Mouse (Mus musculus): ENCODE measurements around the gene Cenpi. TPM values are rescaled to one million over a fixed set of nuclear protein-coding genes. Genes with fewer than 3 reads are reported as not detected.
"Not testable (repeated sequence)": the region's sequence is repeated elsewhere in the genome, so short reads cannot be mapped to it uniquely, and the experiment has no call there.

Gene Cenpi
- polyA plus RNA-seq, 1 experiment from 2014 or later: 21.9 TPM

- 29% methylated on average over 4 of the region's 4 CpGs for WGBS
- Histone ChIP-seq H3K36me3 (no peaks in the 10 kb centered on the region), H3K27ac (replicated peaks) (no peak overlapping the region), H3K4me1 (no peaks in the 10 kb centered on the region), H3K27me3 (peaks cover 9% of the 10 kb centered on the region; the same call in 1 of the 2 replicates), H3K4me2 (replicated peaks) (peak overlapping the region; percentile 60; the same call in 1 of the 2 replicates), H3K4me3 (replicated peaks) (peak overlapping the region; percentile 48; the same call in 1 of the 2 replicates), H3K9ac (no peak overlapping the region), H3K9me3 (replicated peaks) (no peaks in the 10 kb centered on the region)
- no peak for ATAC-seq (ENCODE audit: insufficient number of reproducible peaks, low FRiP score, low TSS enrichment, low read depth)
Observed at GRCm38 (mm10) chrX:134297195-134297594, 10.7 kb upstream of the Cenpi start.

GRCm38 (mm10) chrX:134300219-134300618 is 7.7 kb upstream of the Cenpi start:
- Histone ChIP-seq H3K27me3 (peaks cover 8% of the 10 kb centered on the region; the same call in 1 of the 2 replicates), H3K27ac (replicated peaks) (no peak overlapping the region), H3K4me1 (no peaks in the 10 kb centered on the region), H3K4me3 (replicated peaks) (no peak overlapping the region), H3K4me2 (replicated peaks) (no peak overlapping the region), H3K9ac (no peak overlapping the region), H3K9me3 (replicated peaks) (no peaks in the 10 kb centered on the region), H3K36me3 (no peaks in the 10 kb centered on the region)
- ATAC-seq (ENCODE audit: insufficient number of reproducible peaks, low FRiP score, low TSS enrichment, low read depth): no peak
- 70% methylated on average over 5 of the region's 5 CpGs for WGBS

- H3K9me3 ChIP-seq (replicated peaks): no peaks in the 10 kb centered on the region
- no peak for ATAC-seq (ENCODE audit: insufficient number of reproducible peaks, low FRiP score, low TSS enrichment, low read depth)
- H3K4me1 ChIP-seq: no peaks in the 10 kb centered on the region
- H3K27ac ChIP-seq (replicated peaks): no peak overlapping the region
- WGBS: 94% methylated on average over 1 of the region's 1 CpGs
- H3K4me2 ChIP-seq (replicated peaks): no peak overlapping the region
- H3K36me3 ChIP-seq: no peaks in the 10 kb centered on the region
- no peak overlapping the region for H3K4me3 ChIP-seq (replicated peaks)
- H3K27me3 ChIP-seq: no peaks in the 10 kb centered on the region
- no peak overlapping the region for H3K9ac ChIP-seq
Observed at GRCm38 (mm10) chrX:134303287-134303686, 4.6 kb upstream of the Cenpi start.

- Histone ChIP-seq H3K4me1 (no peaks in the 10 kb centered on the region), H3K9me3 (replicated peaks) (no peaks in the 10 kb centered on the region), H3K4me2 (replicated peaks) (peak overlapping the region; percentile 44), H3K4me3 (replicated peaks) (peak overlapping the region; percentile 49), H3K27me3 (no peaks in the 10 kb centered on the region), H3K36me3 (no peaks in the 10 kb centered on the region), H3K27ac (replicated peaks) (no peak overlapping the region), H3K9ac (peak overlapping the region; percentile 23)
- WGBS: 20% methylated on average over 9 of the region's 9 CpGs
- peak; percentile 52 for ATAC-seq (ENCODE audit: insufficient number of reproducible peaks, low FRiP score, low TSS enrichment, low read depth)
Observed at GRCm38 (mm10) chrX:134308275-134308634, 371 bp downstream of the Cenpi start.

GRCm38 (mm10) chrX:134311193-134311592 is 3.3 kb downstream of the Cenpi start:
- H3K4me3 ChIP-seq (replicated peaks); H3K27me3 ChIP-seq; ATAC-seq (ENCODE audit: insufficient number of reproducible peaks, low FRiP score, low TSS enrichment, low read depth); H3K36me3 ChIP-seq; H3K9ac ChIP-seq; H3K4me1 ChIP-seq; H3K4me2 ChIP-seq (replicated peaks); H3K27ac ChIP-seq (replicated peaks); H3K9me3 ChIP-seq (replicated peaks): not testable (repeated sequence)
- WGBS: 88% methylated on average over 7 of the region's 7 CpGs

- Histone ChIP-seq H3K27ac (replicated peaks) (no peak overlapping the region), H3K4me2 (replicated peaks) (no peak overlapping the region), H3K36me3 (no peaks in the 10 kb centered on the region), H3K4me1 (no peaks in the 10 kb centered on the region), H3K4me3 (replicated peaks) (no peak overlapping the region), H3K9ac (no peak overlapping the region), H3K27me3 (no peaks in the 10 kb centered on the region), H3K9me3 (replicated peaks) (no peaks in the 10 kb centered on the region)
- 80% methylated on average over 2 of the region's 2 CpGs for WGBS
- no peak for ATAC-seq (ENCODE audit: insufficient number of reproducible peaks, low FRiP score, low TSS enrichment, low read depth)
Observed at GRCm38 (mm10) chrX:134319153-134319932, 11.5 kb downstream of the Cenpi start.

- no peaks in the 10 kb centered on the region for H3K27me3 ChIP-seq
- ATAC-seq (ENCODE audit: insufficient number of reproducible peaks, low FRiP score, low TSS enrichment, low read depth): no peak
Observed at GRCm38 (mm10) chrX:134333280-134333679, 25.4 kb downstream of the Cenpi start.

GRCm38 (mm10) chrX:134342735-134343134 is 34.9 kb downstream of the Cenpi start:
- no peak for ATAC-seq (ENCODE audit: insufficient number of reproducible peaks, low FRiP score, low TSS enrichment, low read depth)
- WGBS: 71% methylated on average over 2 of the region's 2 CpGs
- Histone ChIP-seq H3K4me3 (replicated peaks) (no peak overlapping the region), H3K9ac (no peak overlapping the region), H3K9me3 (replicated peaks) (no peaks in the 10 kb centered on the region), H3K27me3 (no peaks in the 10 kb centered on the region; the same call in 1 of the 2 replicates), H3K4me1 (no peaks in the 10 kb centered on the region), H3K36me3 (no peaks in the 10 kb centered on the region), H3K27ac (replicated peaks) (no peak overlapping the region), H3K4me2 (replicated peaks) (no peak overlapping the region)

More at GRCm38 (mm10) chrX:134333280-134333679, 25.4 kb downstream of the Cenpi start:
- 91% methylated on average over 2 of the region's 2 CpGs for WGBS
- Histone ChIP-seq H3K4me2 (replicated peaks) (no peak overlapping the region), H3K27ac (replicated peaks) (no peak overlapping the region), H3K9me3 (replicated peaks) (no peaks in the 10 kb centered on the region), H3K4me1 (no peaks in the 10 kb centered on the region), H3K9ac (no peak overlapping the region), H3K4me3 (replicated peaks) (no peak overlapping the region), H3K36me3 (no peaks in the 10 kb centered on the region)

GRCm38 (mm10) chrX:134350205-134350604 is 42.3 kb downstream of the Cenpi start:
- H3K4me3 ChIP-seq (replicated peaks): no peak overlapping the region
- H3K27ac ChIP-seq (replicated peaks): no peak overlapping the region
- H3K9me3 ChIP-seq (replicated peaks): no peaks in the 10 kb centered on the region
- 88% methylated on average over 6 of the region's 6 CpGs for WGBS
- no peaks in the 10 kb centered on the region for H3K4me1 ChIP-seq
- H3K4me2 ChIP-seq (replicated peaks): no peak overlapping the region
- no peak overlapping the region for H3K9ac ChIP-seq
- no peaks in the 10 kb centered on the region; the same call in 1 of the 2 replicates for H3K27me3 ChIP-seq
- H3K36me3 ChIP-seq: no peaks in the 10 kb centered on the region
- ATAC-seq (ENCODE audit: insufficient number of reproducible peaks, low FRiP score, low TSS enrichment, low read depth): no peak

GRCm38 (mm10) chrX:134353848-134354247 is 46.0 kb downstream of the Cenpi start:
- no peak overlapping the region for H3K27ac ChIP-seq (replicated peaks)
- H3K4me3 ChIP-seq (replicated peaks): no peak overlapping the region
- no peak overlapping the region for H3K4me2 ChIP-seq (replicated peaks)
- no peak overlapping the region for H3K9ac ChIP-seq
- no peak for ATAC-seq (ENCODE audit: insufficient number of reproducible peaks, low FRiP score, low TSS enrichment, low read depth)
- no peaks in the 10 kb centered on the region for H3K4me1 ChIP-seq
- H3K36me3 ChIP-seq: no peaks in the 10 kb centered on the region
- no peaks in the 10 kb centered on the region for H3K9me3 ChIP-seq (replicated peaks)
- no peaks in the 10 kb centered on the region for H3K27me3 ChIP-seq

GRCm38 (mm10) chrX:134359336-134359735 is 51.5 kb downstream of the Cenpi start:
- H3K9me3 ChIP-seq (replicated peaks): no peaks in the 10 kb centered on the region
- H3K36me3 ChIP-seq: no peaks in the 10 kb centered on the region
- no peak overlapping the region for H3K9ac ChIP-seq
- WGBS: 69% methylated on average over 4 of the region's 4 CpGs
- H3K4me2 ChIP-seq (replicated peaks): no peak overlapping the region
- no peak overlapping the region for H3K27ac ChIP-seq (replicated peaks)
- no peak for ATAC-seq (ENCODE audit: insufficient number of reproducible peaks, low FRiP score, low TSS enrichment, low read depth)
- no peaks in the 10 kb centered on the region for H3K4me1 ChIP-seq
- no peaks in the 10 kb centered on the region for H3K27me3 ChIP-seq
- no peak overlapping the region for H3K4me3 ChIP-seq (replicated peaks)

- H3K4me3 ChIP-seq (replicated peaks): no peak overlapping the region
- H3K4me2 ChIP-seq (replicated peaks): no peak overlapping the region
- no peak overlapping the region for H3K9ac ChIP-seq
- H3K27me3 ChIP-seq: no peaks in the 10 kb centered on the region
- no peak for ATAC-seq (ENCODE audit: insufficient number of reproducible peaks, low FRiP score, low TSS enrichment, low read depth)
- H3K27ac ChIP-seq (replicated peaks): no peak overlapping the region
- H3K9me3 ChIP-seq (replicated peaks): no peaks in the 10 kb centered on the region
- no peaks in the 10 kb centered on the region for H3K4me1 ChIP-seq
- WGBS: 74% methylated on average over 4 of the region's 4 CpGs
- no peaks in the 10 kb centered on the region for H3K36me3 ChIP-seq
Observed at GRCm38 (mm10) chrX:134362156-134362555, 54.3 kb downstream of the Cenpi start.
